7 mouse cellular contexts compared by ENCODE assay signal in the genomic region with DNA sequence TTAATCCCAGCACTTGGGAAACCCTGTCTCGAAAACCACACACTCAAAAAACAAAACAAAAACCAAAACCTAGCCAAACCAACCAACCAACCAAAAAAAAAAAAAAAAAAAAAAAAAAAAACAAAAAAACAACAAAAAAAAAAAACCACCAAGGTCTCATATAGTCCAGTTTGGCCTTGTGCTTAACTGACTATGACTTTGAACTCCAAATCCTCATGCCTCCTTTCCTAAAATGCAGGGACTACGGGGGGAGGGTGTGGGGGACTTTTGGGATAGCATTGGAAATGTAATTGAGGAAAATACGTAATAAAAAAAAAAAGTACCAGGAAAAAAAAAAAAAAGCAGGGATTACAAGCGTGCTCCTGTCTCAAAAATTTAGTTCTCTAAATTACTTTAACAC. TPM values are rescaled to one million over a fixed set of nuclear protein-coding genes. Genes with fewer than 3 reads are reported as not detected.
DNase-seq lines count a peak whose midpoint lies in the region; ATAC-seq lines count a peak whose summit lies in the region.

No protein-coding gene starts in this region.

- H3K36me3 ChIP-seq in lung, embryonic 15.5 days, result no peaks in the 10 kb centered on the region
- H3K36me3 ChIP-seq in forebrain, embryonic 11.5 days (ENCODE audit: control insufficient read depth, insufficient read depth, low read length), result no peaks in the 10 kb centered on the region
- H3K36me3 ChIP-seq in limb, embryonic 13.5 days, result peaks cover 3% of the 10 kb centered on the region; the same call in 1 of the 2 replicates
- no peaks in the 10 kb centered on the region for H3K36me3 ChIP-seq in stomach, embryonic 15.5 days

- H3K4me2 ChIP-seq in lung, embryonic 15.5 days, result peak overlapping the region; percentile 55
- peak overlapping the region; percentile 41 for H3K4me2 ChIP-seq in forebrain, embryonic 11.5 days (ENCODE audit: low read depth, low read length, severe bottlenecking)
- peak overlapping the region; percentile 71 for H3K4me2 ChIP-seq in limb, embryonic 13.5 days (replicated peaks)
- H3K4me2 ChIP-seq in stomach, embryonic 15.5 days, result peak overlapping the region; percentile 74; the same call in 1 of the 2 replicates

- H3K4me1 ChIP-seq in lung, embryonic 15.5 days, result peaks cover 4% of the 10 kb centered on the region; the same call in 1 of the 2 replicates
- no peaks in the 10 kb centered on the region for H3K4me1 ChIP-seq in forebrain, embryonic 11.5 days (replicated peaks; ENCODE audit: control insufficient read depth, insufficient read depth, low read length)
- H3K4me1 ChIP-seq in limb, embryonic 13.5 days, result 0 out of 2 replicates have a peak, but pooled peaks cover 5% of the 10 kb centered on the region
- H3K4me1 ChIP-seq in stomach, embryonic 15.5 days, result no peaks in the 10 kb centered on the region

- H3K4me3 ChIP-seq in lung, embryonic 15.5 days, result peak overlapping the region; percentile 93
- H3K4me3 ChIP-seq in forebrain, embryonic 11.5 days (ENCODE audit: low read depth, low read length), result peak overlapping the region; percentile 100
- H3K4me3 ChIP-seq in limb, embryonic 13.5 days, result peak overlapping the region; percentile 97
- H3K4me3 ChIP-seq in stomach, embryonic 15.5 days (replicated peaks), result peak overlapping the region; percentile 99

- H3K9ac ChIP-seq in lung, embryonic 15.5 days, result peak overlapping the region; percentile 89
- H3K9ac ChIP-seq in forebrain, embryonic 11.5 days (ENCODE audit: low read length), result no peak overlapping the region; the same call in 1 of the 2 replicates
- H3K9ac ChIP-seq in limb, embryonic 13.5 days, result 0 out of 2 replicates have a peak overlapping the region, but pooled peaks have one; percentile 96
- no peak overlapping the region for H3K9ac ChIP-seq in stomach, embryonic 15.5 days

- 11% methylated on average over 4 of the region's 4 CpGs for WGBS in lung, embryonic 15.5 days
- 25% methylated on average over 4 of the region's 4 CpGs for WGBS in forebrain, embryonic 11.5 days
- 25% methylated on average over 4 of the region's 4 CpGs for WGBS in limb, embryonic 13.5 days
- WGBS in stomach, embryonic 15.5 days, result 18% methylated on average over 4 of the region's 4 CpGs

- no peaks in the 10 kb centered on the region for H3K27me3 ChIP-seq in lung, embryonic 15.5 days
- no peaks in the 10 kb centered on the region for H3K27me3 ChIP-seq in forebrain, embryonic 11.5 days (ENCODE audit: control insufficient read depth, insufficient read depth, low read length)
- no peaks in the 10 kb centered on the region; the same call in 1 of the 2 replicates for H3K27me3 ChIP-seq in limb, embryonic 13.5 days
- H3K27me3 ChIP-seq in stomach, embryonic 15.5 days (replicated peaks), result no peaks in the 10 kb centered on the region

- no peak; the same call in 1 of the 2 replicates for ATAC-seq in lung, embryonic 15.5 days (ENCODE audit: borderline replicate concordance, extremely low read depth, low FRiP score, low TSS enrichment)
- ATAC-seq in forebrain, embryonic 11.5 days (replicated peaks; ENCODE audit: low FRiP score), result peak; percentile 45; the same call in 1 of the 2 replicates
- ATAC-seq in limb, embryonic 13.5 days (ENCODE audit: low FRiP score, low read depth), result no peak; the same call in 1 of the 2 replicates
- no peak for ATAC-seq in stomach, embryonic 15.5 days (ENCODE audit: insufficient read depth, low FRiP score, low read depth)

- peak overlapping the region; percentile 24; the same call in 1 of the 2 replicates for H3K27ac ChIP-seq in lung, embryonic 15.5 days
- H3K27ac ChIP-seq in forebrain, embryonic 11.5 days (ENCODE audit: low read depth, low read length), result no peak overlapping the region
- no peak overlapping the region for H3K27ac ChIP-seq in limb, embryonic 13.5 days
- H3K27ac ChIP-seq in stomach, embryonic 15.5 days, result 0 out of 2 replicates have a peak overlapping the region, but pooled peaks have one; percentile 94

- no peaks in the 10 kb centered on the region for H3K9me3 ChIP-seq in lung, embryonic 15.5 days
- no peaks in the 10 kb centered on the region for H3K9me3 ChIP-seq in forebrain, embryonic 11.5 days (ENCODE audit: control insufficient read depth, low read length)
- no peaks in the 10 kb centered on the region for H3K9me3 ChIP-seq in limb, embryonic 13.5 days
- H3K9me3 ChIP-seq in stomach, embryonic 15.5 days, result no peaks in the 10 kb centered on the region

- DNase-seq in lung, postnatal 4 days, result no peak
- no peak for DNase-seq in forebrain, embryonic 11.5 days (ENCODE audit: low spot score)
- DNase-seq in thymus, adult 18-20 months, result no peak
- DNase-seq in cerebellum, adult 8-10 months, result no peak

RNA-seq across cellular contexts. Expression of a gene that starts 0.4 kb away (rescaled TPM):
- 14.3 and 16.4 TPM in 2 replicates for polyA plus RNA-seq in lung, embryonic 15.5 days (2015; fragmentation: Nextera tagmentation; extraction: Ambion mirVana)
- 19.9 and 20.1 TPM in 2 replicates for polyA plus RNA-seq in forebrain, embryonic 11.5 days (2014; fragmentation: Nextera tagmentation; extraction: Ambion mirVana)
- polyA plus RNA-seq in limb, embryonic 13.5 days (2015; fragmentation: Nextera tagmentation; extraction: Ambion mirVana), result 18.9 and 20.9 TPM in 2 replicates
- 12.3 and 14.8 TPM in 2 replicates for polyA plus RNA-seq in stomach, embryonic 15.5 days (2015; fragmentation: Nextera tagmentation; extraction: Ambion mirVana)

RNA-seq across cellular contexts. Expression of a gene that starts 18.9 kb away (rescaled TPM):
- 17.1 and 17.9 TPM in 2 replicates for polyA plus RNA-seq in lung, embryonic 15.5 days (2015; fragmentation: Nextera tagmentation; extraction: Ambion mirVana)
- 18.2 and 20.2 TPM in 2 replicates for polyA plus RNA-seq in forebrain, embryonic 11.5 days (2014; fragmentation: Nextera tagmentation; extraction: Ambion mirVana)
- polyA plus RNA-seq in limb, embryonic 13.5 days (2015; fragmentation: Nextera tagmentation; extraction: Ambion mirVana), result 22.6 and 24.5 TPM in 2 replicates
- polyA plus RNA-seq in stomach, embryonic 15.5 days (2015; fragmentation: Nextera tagmentation; extraction: Ambion mirVana), result 21.3 and 21.8 TPM in 2 replicates

RNA-seq across cellular contexts. Expression of a gene that starts 19.2 kb away (rescaled TPM):
- 22.4 and 22.8 TPM in 2 replicates for polyA plus RNA-seq in lung, embryonic 15.5 days (2015; fragmentation: Nextera tagmentation; extraction: Ambion mirVana)
- polyA plus RNA-seq in forebrain, embryonic 11.5 days (2014; fragmentation: Nextera tagmentation; extraction: Ambion mirVana), result 25.2 and 25.9 TPM in 2 replicates
- 27.2 and 29.0 TPM in 2 replicates for polyA plus RNA-seq in limb, embryonic 13.5 days (2015; fragmentation: Nextera tagmentation; extraction: Ambion mirVana)
- 21.0 and 24.0 TPM in 2 replicates for polyA plus RNA-seq in stomach, embryonic 15.5 days (2015; fragmentation: Nextera tagmentation; extraction: Ambion mirVana)

Comparison
In these comparisons a context has a peak if more than half of its experiments do, and no peak if none do; other contexts are left out.
1. H3K27ac ChIP-seq: peak in lung, embryonic 15.5 days (single experiment) and stomach, embryonic 15.5 days (single experiment); none in forebrain, embryonic 11.5 days (single experiment) and limb, embryonic 13.5 days (single experiment).
2. H3K9ac ChIP-seq: peak in lung, embryonic 15.5 days (single experiment) and limb, embryonic 13.5 days (single experiment); none in forebrain, embryonic 11.5 days (single experiment) and stomach, embryonic 15.5 days (single experiment).
3. Peak in every context shown above with its lines, with median percentiles within 50 percentile points of each other: H3K4me2 ChIP-seq and H3K4me3 ChIP-seq.